Mouse (Mus musculus) liver, adult 2 months (tissue): Measurements from ENCODE around the gene Prdm2. TPM values are rescaled to one million over a fixed set of nuclear protein-coding genes. Genes with fewer than 3 reads are reported as not detected.

Experiments used
- DNase-seq: peaks from one replicate; pipeline ENCODE4 v3.0.0-alpha.2; 2011; ENCODE audit warnings: low read depth, low spot score; ENCODE audit errors: extremely low read depth
- H3K27ac ChIP-seq: fragments of 200-500 bp; replicated peaks from 2 replicates; pipeline ENCODE4 v1.5.1; 2012; ENCODE audit warnings: low read depth, mild to moderate bottlenecking, control low read depth, inconsistent platforms, low read length; ENCODE audit not compliant: insufficient read depth
- H3K27me3 ChIP-seq: fragments of 200-500 bp; 2 replicates; pipeline ENCODE4 v1.6.1; 2012; ENCODE audit warnings: mild to moderate bottlenecking, moderate library complexity, low read length, inconsistent platforms; ENCODE audit not compliant: control insufficient read depth, insufficient read depth
- H3K36me3 ChIP-seq: fragments of 200-500 bp; 2 replicates; pipeline ENCODE4 v1.6.1; 2012; ENCODE audit warnings: low read length, inconsistent platforms; ENCODE audit not compliant: control insufficient read depth, insufficient read depth
- H3K4me1 ChIP-seq: fragments of 200-500 bp; 2 replicates; pipeline ENCODE4 v1.6.1; 2011; ENCODE audit warnings: low read length; ENCODE audit not compliant: control insufficient read depth, insufficient read depth
- H3K4me3 ChIP-seq: fragments of 200-500 bp; 2 replicates; pipeline ENCODE4 v1.5.1; 2011; ENCODE audit warnings: low read depth, mild to moderate bottlenecking, control low read depth, low read length, moderate library complexity; ENCODE audit not compliant: insufficient read depth
- H3K79me2 ChIP-seq: fragments of 200-500 bp; 2 replicates; pipeline ENCODE4 v1.6.1; 2012; ENCODE audit warnings: inconsistent platforms, mild to moderate bottlenecking, low read length, moderate library complexity; ENCODE audit not compliant: control insufficient read depth, insufficient read depth
- H3K9ac ChIP-seq: fragments of 200-500 bp; 2 replicates; pipeline ENCODE4 v1.6.1; 2012; ENCODE audit warnings: low read depth, mild to moderate bottlenecking, control low read depth, inconsistent platforms, low read length
- CTCF ChIP-seq: fragments of 200-500 bp; IDR thresholded peaks from 2 replicates; pipeline ENCODE4 v1.5.1; 2011; ENCODE audit warnings: low read depth, low read length, control low read depth
- POLR2A ChIP-seq: fragments of 200-500 bp; IDR thresholded peaks from 2 replicates; pipeline ENCODE4 v1.6.1; 2011; ENCODE audit warnings: low read length, control low read depth; ENCODE audit not compliant: insufficient read depth; ENCODE audit errors: extremely low read depth
- WGBS: fragments of 180-500 bp; shearing (Covaris S2); methylation state at CpG from one replicate; pipeline ENCODE4 v1.1.7; 2018; 5-methylcytosine and 5-hydroxymethylcytosine counted together
- polyA plus RNA-seq: library from polyadenylated mRNA; depleted of rRNA; stranded (reverse); fragments of >200 nt; gene quantifications from 2 replicates; pipeline ENCODE4 v1.2.3, GENCODE M21; 2012
- total RNA-seq: library from RNA; depleted of rRNA; stranded (reverse); fragments of >200 nt; gene quantifications from 2 replicates; pipeline ENCODE4 v1.2.3, GENCODE M21; 2014

Prdm2 gene
- total and polyA plus RNA-seq, 2 experiments: 6.9 to 7.9 TPM

DNA sequence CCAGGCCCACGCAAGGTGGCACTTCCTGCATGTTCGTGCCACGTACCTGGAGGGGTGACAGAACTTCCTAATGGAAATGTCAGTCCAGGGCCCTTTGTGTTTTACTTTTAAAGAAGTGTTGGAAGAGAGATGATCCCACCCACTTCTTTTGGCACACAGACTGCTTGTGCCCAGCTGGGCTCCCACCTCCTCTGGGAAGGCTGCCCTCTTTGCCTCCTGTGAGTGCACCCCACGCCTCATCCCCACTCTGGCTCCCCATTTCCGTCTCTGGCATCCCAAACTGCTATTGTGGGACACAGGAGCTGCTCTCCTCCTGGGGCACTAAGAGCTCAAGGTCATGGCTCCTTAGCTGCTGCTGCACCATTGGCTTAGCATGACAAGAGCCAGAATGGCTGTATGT, 100.9 kb downstream of the Prdm2 start:
- Histone ChIP-seq H3K79me2 (no peaks in the 10 kb centered on the region), H3K9ac (no peak overlapping the region), H3K4me3 (no peak overlapping the region), H3K27me3 (no peaks in the 10 kb centered on the region), H3K36me3 (peaks cover 2% of the 10 kb centered on the region; the same call in 1 of the 2 replicates), H3K4me1 (no peaks in the 10 kb centered on the region), H3K27ac (no peak overlapping the region)
- WGBS: 90% methylated on average over 5 of the region's 5 CpGs
- no peak for TF ChIP-seq POLR2A
- TF ChIP-seq CTCF: no peak
- DNase-seq: no peak

DNA sequence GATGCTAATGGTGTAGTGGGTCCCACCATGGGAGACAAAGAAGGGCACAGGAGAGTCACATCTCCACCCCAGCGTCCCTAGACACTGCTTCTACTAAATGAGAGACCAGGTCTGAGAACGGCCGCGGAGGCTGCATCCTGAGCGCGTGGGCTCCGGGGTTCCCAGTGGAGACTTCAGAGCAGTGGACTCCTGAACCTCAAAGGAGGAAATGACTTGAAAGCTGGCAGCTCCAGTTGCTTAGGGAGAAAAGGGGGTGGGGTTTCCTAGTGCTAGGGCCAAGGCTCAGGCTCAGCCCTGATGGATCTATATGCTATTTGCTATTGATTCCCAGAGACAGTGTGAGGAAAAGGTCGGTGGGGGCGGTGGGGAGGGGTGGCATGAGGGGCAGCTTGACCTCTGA, 104.2 kb downstream of the Prdm2 start:
- H3K27ac ChIP-seq: no peak overlapping the region
- H3K36me3 ChIP-seq: peaks cover 2% of the 10 kb centered on the region; the same call in 1 of the 2 replicates
- H3K9ac ChIP-seq: no peak overlapping the region
- H3K79me2 ChIP-seq: no peaks in the 10 kb centered on the region
- TF ChIP-seq POLR2A: no peak
- no peak for TF ChIP-seq CTCF
- DNase-seq: no peak
- H3K27me3 ChIP-seq: no peaks in the 10 kb centered on the region
- H3K4me1 ChIP-seq: no peaks in the 10 kb centered on the region
- 64% methylated on average over 9 of the region's 9 CpGs for WGBS
- no peak overlapping the region for H3K4me3 ChIP-seq

DNA sequence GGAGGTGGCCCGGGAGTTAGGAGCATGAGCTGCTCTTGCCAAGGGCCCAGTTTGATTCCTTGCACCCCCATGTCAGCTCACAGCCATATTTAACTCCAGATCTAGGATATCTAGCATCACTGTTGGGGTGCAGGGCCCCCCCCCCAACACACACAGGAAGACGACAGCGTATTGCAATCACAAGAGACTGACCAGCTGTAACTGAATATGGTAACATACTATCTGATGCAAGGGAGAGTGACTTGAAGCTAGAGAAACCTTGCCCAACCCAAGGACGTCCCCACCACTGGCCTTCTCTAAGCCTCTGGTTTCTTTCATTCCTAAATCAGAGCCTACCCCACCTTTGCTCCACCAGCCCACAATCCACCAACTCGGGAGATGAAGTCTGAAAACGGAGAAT, 105.8 kb downstream of the Prdm2 start:
- Histone ChIP-seq H3K27ac (no peak overlapping the region), H3K4me3 (no peak overlapping the region), H3K36me3 (peaks cover 2% of the 10 kb centered on the region; the same call in 1 of the 2 replicates), H3K4me1 (no peaks in the 10 kb centered on the region), H3K27me3 (no peaks in the 10 kb centered on the region), H3K79me2 (no peaks in the 10 kb centered on the region), H3K9ac (no peak overlapping the region)
- WGBS: 79% methylated on average over 6 of the region's 6 CpGs
- no peak for DNase-seq
- TF ChIP-seq POLR2A (no peak), CTCF (no peak)

DNA sequence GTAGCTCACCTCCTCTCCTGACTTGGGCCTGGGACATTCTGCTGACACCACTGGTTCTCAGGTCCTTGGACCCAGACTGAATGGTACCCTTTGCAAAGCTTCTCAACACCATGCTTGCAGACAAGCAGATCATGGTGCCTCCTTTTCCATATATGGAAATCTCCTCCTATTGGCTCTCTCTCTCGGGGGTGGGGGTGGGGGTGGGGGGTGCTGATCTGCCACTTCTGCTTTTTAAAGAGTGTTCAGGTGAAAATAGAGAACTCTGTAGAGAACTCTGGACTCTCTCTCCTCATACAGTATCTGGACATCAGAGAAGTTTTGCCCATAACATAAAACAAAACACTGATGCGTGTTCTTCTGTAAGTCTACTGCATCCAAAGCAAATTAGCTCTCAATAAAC, 106.2 kb downstream of the Prdm2 start:
- Histone ChIP-seq H3K27me3 (no peaks in the 10 kb centered on the region), H3K9ac (no peak overlapping the region), H3K79me2 (no peaks in the 10 kb centered on the region), H3K27ac (no peak overlapping the region), H3K4me1 (no peaks in the 10 kb centered on the region), H3K36me3 (peaks cover 2% of the 10 kb centered on the region; the same call in 1 of the 2 replicates), H3K4me3 (no peak overlapping the region)
- 81% methylated on average over 2 of the region's 2 CpGs for WGBS
- no peak for DNase-seq
- no peak for TF ChIP-seq CTCF
- no peak for TF ChIP-seq POLR2A

DNA sequence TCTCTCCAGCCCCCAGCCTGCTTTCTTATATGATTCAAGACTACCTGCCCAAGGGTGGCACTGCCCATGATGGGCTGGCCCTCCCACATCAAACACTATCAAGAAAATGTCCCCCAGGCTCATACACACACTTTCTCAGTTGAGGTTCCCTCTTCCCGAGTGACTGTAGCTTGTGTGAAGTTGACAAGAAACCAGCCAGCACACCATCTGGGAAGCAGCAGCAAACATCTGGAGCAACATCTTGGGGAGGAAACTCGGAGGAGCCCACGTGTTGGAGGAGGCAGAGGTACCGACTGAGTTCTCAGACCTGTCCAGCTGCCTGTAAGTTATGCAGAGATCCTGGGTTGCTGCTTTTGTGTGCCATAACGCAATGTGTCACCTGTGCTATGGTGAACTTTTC, 108.1 kb downstream of the Prdm2 start:
- 78% methylated on average over 5 of the region's 5 CpGs for WGBS
- Histone ChIP-seq H3K79me2 (no peaks in the 10 kb centered on the region), H3K4me1 (no peaks in the 10 kb centered on the region), H3K4me3 (no peak overlapping the region), H3K9ac (no peak overlapping the region), H3K36me3 (no peaks in the 10 kb centered on the region), H3K27ac (no peak overlapping the region), H3K27me3 (no peaks in the 10 kb centered on the region)
- TF ChIP-seq CTCF (no peak), POLR2A (no peak)
- DNase-seq: no peak

DNA sequence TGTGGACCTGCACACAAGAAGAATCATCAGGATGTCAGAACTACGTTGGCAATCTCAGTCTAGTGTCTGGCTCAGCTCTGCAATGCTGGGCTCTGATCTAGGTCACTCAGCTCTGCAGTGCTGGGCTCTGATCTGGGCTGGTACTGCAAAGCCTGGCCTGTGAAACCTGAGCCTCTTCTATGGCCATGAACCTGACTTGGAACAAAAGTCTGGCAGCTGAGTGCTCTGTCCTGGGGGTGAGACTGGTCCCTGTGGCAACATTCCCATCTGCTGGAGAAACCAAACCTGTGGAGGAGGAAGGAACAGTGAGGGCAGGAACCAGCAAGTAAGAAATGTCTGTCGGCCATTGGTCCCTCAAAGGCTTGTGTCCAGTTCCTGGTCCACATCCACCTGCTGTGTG, 109.0 kb downstream of the Prdm2 start:
- TF ChIP-seq CTCF (no peak), POLR2A (no peak)
- no peak for DNase-seq
- Histone ChIP-seq H3K36me3 (no peaks in the 10 kb centered on the region), H3K27me3 (no peaks in the 10 kb centered on the region), H3K79me2 (no peaks in the 10 kb centered on the region), H3K27ac (no peak overlapping the region), H3K4me3 (no peak overlapping the region), H3K4me1 (no peaks in the 10 kb centered on the region), H3K9ac (no peak overlapping the region)
- WGBS: 74% methylated on average over 2 of the region's 2 CpGs
